Mouse (Mus musculus) stomach, postnatal 0 days (tissue): ENCODE results near the gene Megf11. TPM values are rescaled to one million over a fixed set of nuclear protein-coding genes. Genes with fewer than 3 reads are reported as not detected.

Experiments used
- ATAC-seq: fragments of 200-750 bp; cut with Nextera tagmentation; 2 replicates; pipeline ENCODE4 v1.8.0; 2017; ENCODE audit not compliant: low FRiP score, low TSS enrichment
- DNase-seq: peaks from one replicate; pipeline ENCODE4 v3.0.0-alpha.2; 2016; ENCODE audit warnings: low spot score
- H3K27ac ChIP-seq: fragments of 300-500 bp; sonication (generic); replicated peaks from 2 replicates; pipeline ENCODE4 v1.5.1; 2014; ENCODE audit warnings: mild to moderate bottlenecking, control low read depth
- H3K27me3 ChIP-seq: fragments of 300-500 bp; sonication (generic); 2 replicates; pipeline ENCODE4 v1.6.1; 2014; ENCODE audit warnings: low read length; ENCODE audit not compliant: control insufficient read depth, insufficient read depth
- H3K36me3 ChIP-seq: fragments of 300-500 bp; sonication (generic); 2 replicates; pipeline ENCODE4 v1.6.1; 2014; ENCODE audit warnings: low read length, mixed read lengths; ENCODE audit not compliant: control insufficient read depth, insufficient read depth
- H3K4me1 ChIP-seq: fragments of 300-500 bp; sonication (generic); replicated peaks from 2 replicates; pipeline ENCODE4 v1.6.1; 2014; ENCODE audit warnings: antibody characterized with exemption; ENCODE audit not compliant: control insufficient read depth, insufficient read depth
- H3K4me2 ChIP-seq: fragments of 300-500 bp; sonication (generic); replicated peaks from 2 replicates; pipeline ENCODE4 v1.6.1; 2014; ENCODE audit warnings: low read depth, mild to moderate bottlenecking, control low read depth, moderate library complexity
- H3K4me3 ChIP-seq: fragments of 300-500 bp; sonication (generic); 2 replicates; pipeline ENCODE4 v1.5.1; 2014; ENCODE audit warnings: low read depth, low read length, control low read depth
- H3K9ac ChIP-seq: fragments of 300-500 bp; sonication (generic); 2 replicates; pipeline ENCODE4 v1.6.1; 2014; ENCODE audit warnings: mild to moderate bottlenecking, low read length, control low read depth, mixed read lengths
- H3K9me3 ChIP-seq: fragments of 300-500 bp; sonication (generic); 2 replicates; pipeline ENCODE4 v1.6.1; 2016; ENCODE audit warnings: low read length; ENCODE audit not compliant: control insufficient read depth
- CTCF ChIP-seq: IDR thresholded peaks from 2 replicates; pipeline ENCODE4 v1.5.1; 2016; ENCODE audit warnings: antibody characterized with exemption, low read depth, mild to moderate bottlenecking, moderate library complexity
- EP300 ChIP-seq: optimal IDR thresholded peaks from 2 replicates; pipeline ENCODE3; 2016; ENCODE audit warnings: antibody characterized with exemption
- WGBS: fragments of 180-500 bp; shearing (Covaris S2); extraction: QIAGEN DNeasy Blood & Tissue Kit; methylation state at CpG from one replicate; pipeline ENCODE4 v1.1.7; 2014; 5-methylcytosine and 5-hydroxymethylcytosine counted together
- polyA plus RNA-seq: library from polyadenylated mRNA; unstranded; fragments of >200 nt; fragmentation: Nextera tagmentation; extraction: Ambion mirVana; gene quantifications from 2 replicates; pipeline ENCODE4 v1.2.1, GENCODE M21; 2015

Megf11 gene
- polyA plus RNA-seq, 1 experiment from 2014 or later = 0.46 TPM

GRCm38 (mm10) chr9:64341671-64342070 is 43.8 kb upstream of the Megf11 start:
- DNase-seq = no peak
- Histone ChIP-seq H3K4me2 (peak overlapping the region; percentile 71; the same call in 1 of the 2 replicates), H3K27ac (peak overlapping the region; percentile 100; the same call in 1 of the 2 replicates), H3K4me3 (no peak overlapping the region), H3K9ac (no peak overlapping the region), H3K9me3 (no peaks in the 10 kb centered on the region), H3K36me3 (no peaks in the 10 kb centered on the region), H3K27me3 (no peaks in the 10 kb centered on the region), H3K4me1 (no peaks in the 10 kb centered on the region)
- 72% methylated on average over 8 of the region's 8 CpGs for WGBS
- TF ChIP-seq CTCF (no peak), EP300 (no peak)
- ATAC-seq = no peak

GRCm38 (mm10) chr9:64343656-64344055 is 41.8 kb upstream of the Megf11 start:
- TF ChIP-seq EP300 (no peak), CTCF (no peak)
- H3K4me2 ChIP-seq = no peak overlapping the region
- H3K36me3 ChIP-seq = no peaks in the 10 kb centered on the region
- H3K4me1 ChIP-seq = no peaks in the 10 kb centered on the region
- no peaks in the 10 kb centered on the region for H3K9me3 ChIP-seq
- H3K27me3 ChIP-seq = no peaks in the 10 kb centered on the region
- DNase-seq (no peak), ATAC-seq (no peak)
- no peak overlapping the region for H3K9ac ChIP-seq
- WGBS = 87% methylated on average over 2 of the region's 2 CpGs
- H3K27ac ChIP-seq = no peak overlapping the region
- no peak overlapping the region for H3K4me3 ChIP-seq

- H3K4me2 ChIP-seq = no peak overlapping the region
- no peaks in the 10 kb centered on the region for H3K4me1 ChIP-seq
- TF ChIP-seq CTCF = no peak
- no peak for TF ChIP-seq EP300
- ATAC-seq = no peak
- H3K36me3 ChIP-seq = no peaks in the 10 kb centered on the region
- H3K9ac ChIP-seq = no peak overlapping the region
- no peak for DNase-seq
- H3K9me3 ChIP-seq = no peaks in the 10 kb centered on the region
- no peaks in the 10 kb centered on the region for H3K27me3 ChIP-seq
- no peak overlapping the region for H3K27ac ChIP-seq
- H3K4me3 ChIP-seq = no peak overlapping the region
- WGBS = 71% methylated on average over 5 of the region's 5 CpGs
Observed at GRCm38 (mm10) chr9:64345931-64346330, 39.5 kb upstream of the Megf11 start.

- Histone ChIP-seq H3K27me3 (no peaks in the 10 kb centered on the region), H3K4me3 (no peak overlapping the region), H3K36me3 (no peaks in the 10 kb centered on the region), H3K9me3 (no peaks in the 10 kb centered on the region), H3K9ac (no peak overlapping the region), H3K27ac (no peak overlapping the region), H3K4me1 (no peaks in the 10 kb centered on the region), H3K4me2 (no peak overlapping the region)
- no peak for DNase-seq
- TF ChIP-seq CTCF = peak; percentile 82
- no peak for TF ChIP-seq EP300
- WGBS = 0% methylated on average over 1 of the region's 1 CpGs
- no peak for ATAC-seq
Observed at GRCm38 (mm10) chr9:64347377-64347776, 38.0 kb upstream of the Megf11 start.

- TF ChIP-seq EP300 (no peak), CTCF (no peak)
- WGBS = 40% methylated on average over 5 of the region's 5 CpGs
- ATAC-seq (no peak), DNase-seq (no peak)
- Histone ChIP-seq H3K27me3 (no peaks in the 10 kb centered on the region), H3K4me3 (no peak overlapping the region), H3K4me2 (no peak overlapping the region), H3K4me1 (no peaks in the 10 kb centered on the region), H3K9ac (no peak overlapping the region), H3K27ac (no peak overlapping the region), H3K36me3 (no peaks in the 10 kb centered on the region), H3K9me3 (no peaks in the 10 kb centered on the region)
Observed at GRCm38 (mm10) chr9:64349490-64349889, 35.9 kb upstream of the Megf11 start.

GRCm38 (mm10) chr9:64351191-64351590 is 34.2 kb upstream of the Megf11 start:
- TF ChIP-seq CTCF (peak; percentile 72), EP300 (no peak)
- WGBS = 43% methylated on average over 3 of the region's 3 CpGs
- DNase-seq (no peak), ATAC-seq (no peak)
- Histone ChIP-seq H3K27me3 (no peaks in the 10 kb centered on the region), H3K4me2 (no peak overlapping the region), H3K4me3 (no peak overlapping the region), H3K9ac (no peak overlapping the region), H3K9me3 (no peaks in the 10 kb centered on the region), H3K36me3 (no peaks in the 10 kb centered on the region), H3K4me1 (no peaks in the 10 kb centered on the region), H3K27ac (no peak overlapping the region)
